Mouse (Mus musculus): ENCODE measurements around the gene Aldh3b1.

DNA sequence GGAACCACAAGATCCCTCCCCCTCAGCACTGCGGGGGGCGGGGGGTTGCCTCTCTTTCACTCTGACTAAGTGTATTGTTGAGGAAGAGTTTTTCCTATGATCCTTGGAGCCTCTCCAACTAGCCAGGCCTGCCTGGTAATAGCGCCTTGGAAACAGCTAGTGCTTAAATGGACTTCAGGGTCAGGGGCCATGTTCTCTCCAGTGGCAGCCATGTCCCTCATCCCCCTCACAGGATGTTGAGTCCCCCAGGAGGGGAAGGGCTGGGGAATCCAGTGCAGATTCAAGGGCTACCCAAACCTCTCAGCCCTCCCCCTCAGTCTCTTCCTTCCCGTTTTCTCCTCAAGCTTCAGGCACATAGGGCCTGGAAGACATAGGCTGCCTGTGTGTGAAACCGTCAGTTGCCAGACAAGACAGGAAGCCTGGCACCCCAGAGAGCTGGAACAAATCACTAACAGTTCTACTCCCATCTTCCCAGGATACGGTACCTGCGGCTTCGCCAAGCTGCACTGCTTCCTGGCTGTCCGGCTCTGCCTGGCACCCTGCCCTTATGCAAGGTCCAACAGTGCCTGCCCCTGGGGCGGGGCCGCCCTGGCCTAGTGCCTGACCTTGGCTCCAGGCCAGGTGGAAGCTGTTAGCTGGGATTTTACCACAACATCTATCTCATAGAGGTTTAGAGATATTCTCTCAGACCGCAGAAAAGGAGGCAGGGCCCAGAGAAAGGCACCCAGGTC lies at the start of gene Aldh3b1:
- no peak for TF ChIP-seq CTCF (IDR thresholded peaks at IDR 0.05; ENCODE audit: low read depth, low read length)
- no peak for TF ChIP-seq POLR2A (IDR thresholded peaks at IDR 0.05; ENCODE audit: insufficient read depth, low read length)

Measured in ES-Bruce4 (cell line).